Mouse (Mus musculus) kidney, postnatal 0 days (tissue): ENCODE measurements around the gene Pld6. TPM values are rescaled to one million over a fixed set of nuclear protein-coding genes. Genes with fewer than 3 reads are reported as not detected.

Source experiments
- ATAC-seq: fragments of 200-750 bp; cut with Nextera tagmentation; replicated peaks from 2 replicates; pipeline ENCODE4 v1.8.0; 2017; ENCODE audit warnings: low read depth, moderate number of reproducible peaks, moderate TSS enrichment, moderate library complexity; ENCODE audit not compliant: low FRiP score
- DNase-seq: peaks from one replicate; pipeline ENCODE4 v3.0.0-alpha.2; 2016; ENCODE audit warnings: low spot score
- H3K27ac ChIP-seq: fragments of 300-500 bp; sonication (generic); 2 replicates; pipeline ENCODE4 v1.5.1; 2014; ENCODE audit warnings: mild to moderate bottlenecking
- H3K27me3 ChIP-seq: fragments of 300-500 bp; sonication (generic); 2 replicates; pipeline ENCODE4 v1.6.1; 2014; ENCODE audit warnings: low read length, mixed read lengths; ENCODE audit not compliant: insufficient read depth
- H3K36me3 ChIP-seq: fragments of 300-500 bp; sonication (generic); 2 replicates; pipeline ENCODE4 v1.6.1; 2014; ENCODE audit warnings: low read length, mixed read lengths; ENCODE audit not compliant: insufficient read depth
- H3K4me1 ChIP-seq: fragments of 300-500 bp; sonication (generic); replicated peaks from 2 replicates; pipeline ENCODE4 v1.6.1; 2014; ENCODE audit warnings: antibody characterized with exemption, low read length, mixed read lengths; ENCODE audit not compliant: insufficient read depth
- H3K4me2 ChIP-seq: fragments of 300-500 bp; sonication (generic); 2 replicates; pipeline ENCODE4 v1.6.1; 2014; ENCODE audit warnings: mild to moderate bottlenecking, low read length, moderate library complexity, mixed read lengths
- H3K4me3 ChIP-seq: fragments of 300-500 bp; sonication (generic); replicated peaks from 2 replicates; pipeline ENCODE4 v1.5.1; 2014; ENCODE audit warnings: low read depth, low read length
- H3K9ac ChIP-seq: fragments of 300-500 bp; sonication (generic); 2 replicates; pipeline ENCODE4 v1.6.1; 2014; ENCODE audit warnings: low read depth, low read length
- H3K9me3 ChIP-seq: fragments of 300-500 bp; sonication (generic); replicated peaks from 2 replicates; pipeline ENCODE4 v1.6.1; 2016; ENCODE audit warnings: low read length, inconsistent platforms, mixed read lengths
- CTCF ChIP-seq: IDR thresholded peaks from 2 replicates; pipeline ENCODE4 v1.5.1; 2016; ENCODE audit warnings: antibody characterized with exemption, low read depth, mild to moderate bottlenecking, moderate library complexity
- WGBS: fragments of 180-500 bp; shearing (Covaris S2); extraction: QIAGEN DNeasy Blood & Tissue Kit; methylation state at CpG from one replicate; pipeline ENCODE4 v1.1.7; 2014; 5-methylcytosine and 5-hydroxymethylcytosine counted together
- polyA plus RNA-seq: library from polyadenylated mRNA; unstranded; fragments of >200 nt; fragmentation: Nextera tagmentation; extraction: Ambion mirVana; gene quantifications from 2 replicates; pipeline ENCODE4 v1.2.1, GENCODE M21; 2015

The Pld6 gene
- polyA plus RNA-seq, 1 experiment from 2014 or later = 2.9 TPM

GRCm38 (mm10) chr11:59800412-59800811 is 13.0 kb upstream of the Pld6 start:
- Histone ChIP-seq H3K4me3 (no peak overlapping the region), H3K27ac (no peak overlapping the region), H3K36me3 (peaks cover 72% of the 10 kb centered on the region), H3K4me1 (no peaks in the 10 kb centered on the region), H3K9ac (no peak overlapping the region), H3K27me3 (no peaks in the 10 kb centered on the region), H3K4me2 (no peak overlapping the region), H3K9me3 (no peaks in the 10 kb centered on the region)
- DNase-seq (no peak), ATAC-seq (no peak)
- peak; percentile 22; the same call in 1 of the 2 replicates for TF ChIP-seq CTCF
- 96% methylated on average over 10 of the region's 10 CpGs for WGBS

DNA sequence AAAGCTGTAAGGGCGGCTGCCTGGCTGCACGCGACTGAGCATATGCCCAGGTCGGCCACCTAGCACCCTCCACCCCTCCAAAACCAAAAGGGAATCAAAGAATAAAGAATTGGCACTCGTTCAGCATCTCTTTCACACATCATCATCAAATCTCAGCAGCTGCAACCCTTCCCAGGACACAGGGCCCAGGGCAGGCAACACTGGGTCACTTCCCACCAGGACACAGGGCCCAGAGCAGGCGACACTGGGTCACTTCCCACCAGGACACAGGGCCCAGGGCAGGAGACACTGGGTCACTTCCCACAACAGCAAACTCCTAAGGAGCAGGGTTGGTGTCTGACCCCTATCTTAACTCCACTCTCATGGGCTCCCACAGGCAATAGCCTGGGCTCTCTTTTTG is 5.9 kb upstream of the Pld6 start:
- H3K36me3 ChIP-seq = peaks cover 46% of the 10 kb centered on the region
- H3K4me2 ChIP-seq = no peak overlapping the region
- H3K27ac ChIP-seq = no peak overlapping the region
- H3K4me3 ChIP-seq = no peak overlapping the region
- 88% methylated on average over 6 of the region's 6 CpGs for WGBS
- no peak overlapping the region for H3K9ac ChIP-seq
- no peaks in the 10 kb centered on the region for H3K27me3 ChIP-seq
- no peaks in the 10 kb centered on the region for H3K9me3 ChIP-seq
- TF ChIP-seq CTCF = no peak
- no peak for DNase-seq
- ATAC-seq = no peak
- no peaks in the 10 kb centered on the region for H3K4me1 ChIP-seq

- TF ChIP-seq CTCF = no peak
- no peak overlapping the region for H3K4me3 ChIP-seq
- H3K9me3 ChIP-seq = no peaks in the 10 kb centered on the region
- H3K27me3 ChIP-seq = no peaks in the 10 kb centered on the region
- DNase-seq = no peak
- no peak overlapping the region for H3K9ac ChIP-seq
- no peak overlapping the region for H3K4me2 ChIP-seq
- peaks cover 26% of the 10 kb centered on the region for H3K36me3 ChIP-seq
- no peaks in the 10 kb centered on the region; the same call in 1 of the 2 replicates for H3K4me1 ChIP-seq
- no peak for ATAC-seq
- no peak overlapping the region for H3K27ac ChIP-seq
- 83% methylated on average over 1 of the region's 1 CpGs for WGBS
Observed at GRCm38 (mm10) chr11:59789311-59789710, 1.9 kb upstream of the Pld6 start.

DNA sequence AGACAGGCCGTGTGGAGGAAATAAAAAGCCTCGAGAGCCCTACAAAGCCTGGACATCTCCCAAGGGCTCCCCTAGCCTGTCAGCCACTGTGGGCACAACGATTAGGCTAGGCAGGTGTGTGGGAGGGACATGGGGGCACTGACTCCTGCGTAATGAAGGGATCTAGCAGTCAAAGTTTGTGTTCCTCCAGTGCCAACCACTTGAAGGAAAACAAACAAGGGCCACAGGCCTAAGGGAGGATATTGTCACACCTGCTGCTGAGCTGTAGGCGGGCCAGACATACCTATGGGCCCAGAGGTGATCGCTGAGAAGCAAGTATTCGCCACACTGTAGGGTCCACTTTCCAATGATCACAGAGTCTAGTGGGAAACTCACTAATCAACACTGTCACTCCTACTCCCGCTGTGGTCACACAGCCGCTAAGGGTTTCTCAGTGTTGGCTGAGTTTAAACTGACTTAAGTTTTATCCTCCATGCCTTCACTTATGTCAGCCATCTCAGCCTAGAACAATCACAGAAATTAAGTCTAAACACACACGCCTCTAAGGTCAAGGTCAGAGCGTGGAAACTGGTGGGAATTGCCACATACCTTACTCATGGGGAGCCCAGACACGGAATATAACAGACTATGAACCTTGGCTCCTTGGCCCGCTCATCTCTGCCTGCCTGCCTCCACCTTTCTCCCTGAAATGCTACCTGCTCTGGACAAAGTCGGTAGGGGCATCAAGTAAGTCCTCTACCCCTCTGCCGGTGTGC is 824 bp downstream of the Pld6 start:
- Histone ChIP-seq H3K4me2 (peak overlapping the region; percentile 83), H3K27me3 (no peaks in the 10 kb centered on the region), H3K4me3 (peak overlapping the region; percentile 37), H3K36me3 (no peaks in the 10 kb centered on the region), H3K9ac (peak overlapping the region; percentile 49; the same call in 1 of the 2 replicates), H3K4me1 (no peaks in the 10 kb centered on the region; the same call in 1 of the 2 replicates), H3K9me3 (no peaks in the 10 kb centered on the region), H3K27ac (no peak overlapping the region)
- DNase-seq (no peak), ATAC-seq (peak; percentile 16; the same call in 1 of the 2 replicates)
- no peak for TF ChIP-seq CTCF
- 39% methylated on average over 15 of the region's 15 CpGs for WGBS

- Histone ChIP-seq H3K36me3 (no peaks in the 10 kb centered on the region), H3K9ac (no peak overlapping the region), H3K4me1 (no peaks in the 10 kb centered on the region; the same call in 1 of the 2 replicates), H3K4me2 (no peak overlapping the region), H3K27ac (no peak overlapping the region), H3K4me3 (no peak overlapping the region), H3K27me3 (no peaks in the 10 kb centered on the region), H3K9me3 (no peaks in the 10 kb centered on the region)
- ATAC-seq (no peak), DNase-seq (no peak)
- 82% methylated on average over 6 of the region's 6 CpGs for WGBS
- no peak for TF ChIP-seq CTCF
Observed at GRCm38 (mm10) chr11:59783591-59783990, 3.9 kb downstream of the Pld6 start.

GRCm38 (mm10) chr11:59782091-59782590 is 5.3 kb downstream of the Pld6 start:
- H3K27ac ChIP-seq = no peak overlapping the region
- ATAC-seq = no peak
- no peak overlapping the region for H3K4me3 ChIP-seq
- peaks cover 3% of the 10 kb centered on the region; the same call in 1 of the 2 replicates for H3K36me3 ChIP-seq
- no peaks in the 10 kb centered on the region for H3K9me3 ChIP-seq
- WGBS = 80% methylated on average over 7 of the region's 7 CpGs
- no peak overlapping the region for H3K9ac ChIP-seq
- no peak for TF ChIP-seq CTCF
- no peak for DNase-seq
- H3K4me1 ChIP-seq = no peaks in the 10 kb centered on the region; the same call in 1 of the 2 replicates
- no peak overlapping the region for H3K4me2 ChIP-seq
- no peaks in the 10 kb centered on the region for H3K27me3 ChIP-seq
